In the genomic region with DNA sequence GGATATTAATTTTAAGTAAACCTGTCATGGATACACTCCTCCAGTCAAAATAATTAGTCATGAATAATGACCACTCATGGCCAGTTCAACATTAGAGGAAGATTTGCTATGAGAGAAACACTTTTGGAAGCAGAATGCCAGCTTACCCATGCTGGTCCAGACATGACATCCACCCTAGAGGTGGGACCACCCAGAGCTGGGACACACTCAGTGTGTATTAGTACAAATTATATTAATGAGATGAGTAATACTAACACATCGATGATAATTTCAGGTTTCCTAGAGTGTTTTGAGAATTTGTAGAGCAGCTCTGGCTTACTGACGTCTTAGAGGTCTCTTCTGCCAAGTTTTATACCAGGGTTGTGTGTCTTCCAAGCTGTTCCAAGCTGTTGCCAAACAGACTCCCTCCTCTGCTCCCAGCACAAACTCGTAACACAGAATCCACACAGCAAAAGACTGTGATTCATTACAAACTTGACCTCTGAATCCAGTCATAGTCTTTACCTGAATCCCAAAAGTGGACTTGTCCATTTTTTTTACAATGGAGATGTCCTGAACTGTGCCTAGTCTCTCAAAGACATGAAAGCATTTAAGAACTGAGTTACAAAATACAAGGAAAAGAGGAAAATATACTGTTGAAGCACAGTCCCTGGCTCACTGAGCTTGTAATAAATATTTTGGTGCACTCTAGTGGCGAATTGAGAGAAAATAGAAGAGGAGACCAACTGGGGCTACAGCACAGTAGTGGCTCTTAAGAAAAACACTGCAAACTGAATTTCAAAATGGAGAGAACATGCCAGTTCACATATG, we compare ENCODE assay signal across 10 mouse cellular contexts. TPM values are rescaled to one million over a fixed set of nuclear protein-coding genes. Genes with fewer than 3 reads are reported as not detected.
DNase-seq lines count a peak whose midpoint lies in the region; ATAC-seq and TF ChIP-seq lines count a peak whose summit lies in the region.
"Had no signal": no experiment of that assay in that cellular context is flagged by ENCODE, and none has a peak within 500 bp of the region (broad histone marks: within the 10 kb centered on the region; RNA-seq: fewer than 3 reads in every experiment).

No protein-coding gene starts in this region.

- no peak overlapping the region for H3K4me3 ChIP-seq in hindbrain, embryonic 11.5 days (ENCODE audit: low read depth, low read length)
- no peak overlapping the region for H3K4me3 ChIP-seq in hindbrain, embryonic 10.5 days
- no peak overlapping the region for H3K4me3 ChIP-seq in embryonic facial prominence, embryonic 12.5 days
- no peak overlapping the region for H3K4me3 ChIP-seq in limb, embryonic 14.5 days (replicated peaks; ENCODE audit: low read length)
- H3K4me3 ChIP-seq in kidney, adult 2 months (ENCODE audit: insufficient read depth, low read depth, low read length), result no peak overlapping the region

- H3K4me1 ChIP-seq in hindbrain, embryonic 11.5 days (replicated peaks; ENCODE audit: control insufficient read depth, insufficient read depth, low read length), result no peaks in the 10 kb centered on the region
- no peaks in the 10 kb centered on the region for H3K4me1 ChIP-seq in hindbrain, embryonic 10.5 days (replicated peaks)
- no peaks in the 10 kb centered on the region for H3K4me1 ChIP-seq in embryonic facial prominence, embryonic 12.5 days
- no peaks in the 10 kb centered on the region for H3K4me1 ChIP-seq in limb, embryonic 14.5 days (ENCODE audit: control insufficient read depth, insufficient read depth, low read length)
- H3K4me1 ChIP-seq in kidney, adult 2 months (ENCODE audit: control insufficient read depth, insufficient read depth, low read length), result no peaks in the 10 kb centered on the region

- WGBS in hindbrain, embryonic 11.5 days, result 66% methylated on average over 4 of the region's 4 CpGs
- 62% methylated on average over 4 of the region's 4 CpGs for WGBS in hindbrain, embryonic 10.5 days
- 56% methylated on average over 4 of the region's 4 CpGs for WGBS in embryonic facial prominence, embryonic 12.5 days
- WGBS in limb, embryonic 14.5 days, result 42% methylated on average over 4 of the region's 4 CpGs
- 53% methylated on average over 4 of the region's 4 CpGs for WGBS in kidney, adult 2 months

- DNase-seq in hindbrain, embryonic 11.5 days (ENCODE audit: low spot score), result no peak
- no peak for DNase-seq in hindbrain, embryonic 10.5 days (ENCODE audit: low spot score)
- peak; percentile 54 for DNase-seq in 416B (ENCODE audit: low read depth)
- DNase-seq in limb, embryonic 14.5 days (ENCODE audit: low spot score), result peak; percentile 75
- DNase-seq in urinary bladder, postnatal 36 days (ENCODE audit: low spot score in 2 of 2), result no peak
- DNase-seq in kidney, adult 2 months, result no peak
- DNase-seq in adrenal gland, postnatal 14 days, result no peak
- DNase-seq: adrenal gland, adult 8-10 months; heart, adult 18-20 months had no signal

- no peaks in the 10 kb centered on the region for H3K9me3 ChIP-seq in hindbrain, embryonic 11.5 days (ENCODE audit: control insufficient read depth, low read length)
- no peaks in the 10 kb centered on the region for H3K9me3 ChIP-seq in hindbrain, embryonic 10.5 days
- no peaks in the 10 kb centered on the region for H3K9me3 ChIP-seq in embryonic facial prominence, embryonic 12.5 days
- no peaks in the 10 kb centered on the region for H3K9me3 ChIP-seq in limb, embryonic 14.5 days (ENCODE audit: control insufficient read depth, low read length)

- peak; percentile 35; the same call in 1 of the 2 replicates for ATAC-seq in hindbrain, embryonic 11.5 days (ENCODE audit: low FRiP score)
- ATAC-seq in embryonic facial prominence, embryonic 12.5 days (ENCODE audit: insufficient number of reproducible peaks, insufficient read depth, low FRiP score, low TSS enrichment), result 0 out of 2 replicates have a peak, but pooled peaks have one; percentile 10
- peak; percentile 79 for ATAC-seq in limb, embryonic 14.5 days (ENCODE audit: low FRiP score, low read depth)

- H3K9ac ChIP-seq in hindbrain, embryonic 11.5 days (ENCODE audit: low read depth, low read length), result no peak overlapping the region
- no peak overlapping the region for H3K9ac ChIP-seq in embryonic facial prominence, embryonic 12.5 days
- no peak overlapping the region for H3K9ac ChIP-seq in limb, embryonic 14.5 days (ENCODE audit: low read depth, low read length, severe bottlenecking)

- TF ChIP-seq CTCF in kidney, adult 2 months (conservative IDR thresholded peaks at IDR 0.05; ENCODE audit: insufficient read depth, insufficient read length, low read depth, low read length), result no peak

- no peaks in the 10 kb centered on the region for H3K36me3 ChIP-seq in hindbrain, embryonic 11.5 days (ENCODE audit: control insufficient read depth, insufficient read depth, low read length)
- no peaks in the 10 kb centered on the region for H3K36me3 ChIP-seq in hindbrain, embryonic 10.5 days
- H3K36me3 ChIP-seq in embryonic facial prominence, embryonic 12.5 days, result no peaks in the 10 kb centered on the region
- H3K36me3 ChIP-seq in limb, embryonic 14.5 days (ENCODE audit: control insufficient read depth, insufficient read depth, low read length), result no peaks in the 10 kb centered on the region
- H3K36me3 ChIP-seq in kidney, adult 2 months (ENCODE audit: control insufficient read depth, insufficient read depth, low read length), result no peaks in the 10 kb centered on the region

- TF ChIP-seq POLR2A in limb, embryonic 14.5 days (IDR thresholded peaks at IDR 0.05; ENCODE audit: borderline replicate concordance, extremely low read depth, insufficient read depth, insufficient read length), result no peak
- TF ChIP-seq POLR2A in kidney, adult 2 months (IDR thresholded peaks at IDR 0.05; ENCODE audit: low read depth, low read length), result no peak

- H3K27me3 ChIP-seq in hindbrain, embryonic 11.5 days (ENCODE audit: control insufficient read depth, insufficient read depth, low read length), result no peaks in the 10 kb centered on the region
- no peaks in the 10 kb centered on the region for H3K27me3 ChIP-seq in hindbrain, embryonic 10.5 days (ENCODE audit: insufficient read depth, poor library complexity, severe bottlenecking)
- no peaks in the 10 kb centered on the region for H3K27me3 ChIP-seq in embryonic facial prominence, embryonic 12.5 days
- no peaks in the 10 kb centered on the region for H3K27me3 ChIP-seq in limb, embryonic 14.5 days (ENCODE audit: control insufficient read depth, insufficient read depth, low read length)
- H3K27me3 ChIP-seq in kidney, adult 2 months (replicated peaks; ENCODE audit: control insufficient read depth, insufficient read depth, low read length), result no peaks in the 10 kb centered on the region

- H3K27ac ChIP-seq in hindbrain, embryonic 11.5 days (ENCODE audit: low read depth, low read length), result no peak overlapping the region
- no peak overlapping the region for H3K27ac ChIP-seq in hindbrain, embryonic 10.5 days
- no peak overlapping the region for H3K27ac ChIP-seq in embryonic facial prominence, embryonic 12.5 days
- H3K27ac ChIP-seq in limb, embryonic 14.5 days (replicated peaks; ENCODE audit: low read depth, low read length), result 0 out of 2 replicates have a peak overlapping the region, but pooled peaks have one; percentile 38
- H3K27ac ChIP-seq in kidney, adult 2 months (ENCODE audit: insufficient read depth, low read depth, low read length), result no peak overlapping the region

- H3K4me2 ChIP-seq in hindbrain, embryonic 11.5 days (replicated peaks; ENCODE audit: low read depth, low read length), result no peak overlapping the region
- no peak overlapping the region for H3K4me2 ChIP-seq in embryonic facial prominence, embryonic 12.5 days (replicated peaks)
- H3K4me2 ChIP-seq in limb, embryonic 14.5 days (replicated peaks; ENCODE audit: low read depth, low read length, severe bottlenecking), result no peak overlapping the region

RNA-seq across cellular contexts. Expression of gene Gas2, which starts 46.1 kb away (rescaled TPM):
- polyA plus RNA-seq in hindbrain, embryonic 11.5 days (2014; fragmentation: Nextera tagmentation; extraction: Ambion mirVana), result 41.1 and 41.7 TPM in 2 replicates
- polyA plus RNA-seq in hindbrain, embryonic 10.5 days (2016; fragmentation: Nextera tagmentation; extraction: Ambion mirVana), result 20.8 and 33.2 TPM in 2 replicates
- 58.9 and 69.0 TPM in 2 replicates for polyA plus RNA-seq in embryonic facial prominence, embryonic 12.5 days (2016; fragmentation: Nextera tagmentation; extraction: Ambion mirVana)
- polyA plus RNA-seq in limb, embryonic 14.5 days (2012; rRNA removed), result 171 and 178 TPM in 2 replicates
- polyA plus RNA-seq in limb, embryonic 14.5 days (2014; fragmentation: Nextera tagmentation; extraction: Ambion mirVana), result 211 and 255 TPM in 2 replicates
- 102 and 120 TPM in 2 replicates for polyA plus RNA-seq in kidney, adult 2 months (2012; rRNA removed)
- 31.3 and 36.4 TPM in 2 replicates for total RNA-seq in adrenal gland, postnatal 14 days (2021)

RNA-seq across cellular contexts. Expression of gene Fancf, which starts 46.4 kb away (rescaled TPM):
- 12.1 and 14.2 TPM in 2 replicates for polyA plus RNA-seq in hindbrain, embryonic 11.5 days (2014; fragmentation: Nextera tagmentation; extraction: Ambion mirVana)
- 11.5 and 11.9 TPM in 2 replicates for polyA plus RNA-seq in hindbrain, embryonic 10.5 days (2016; fragmentation: Nextera tagmentation; extraction: Ambion mirVana)
- 17.2 TPM in 2 replicates for polyA plus RNA-seq in embryonic facial prominence, embryonic 12.5 days (2016; fragmentation: Nextera tagmentation; extraction: Ambion mirVana)
- polyA plus RNA-seq in limb, embryonic 14.5 days (2012; rRNA removed), result 16.6 and 21.1 TPM in 2 replicates
- polyA plus RNA-seq in limb, embryonic 14.5 days (2014; fragmentation: Nextera tagmentation; extraction: Ambion mirVana), result 19.4 and 20.4 TPM in 2 replicates
- 4.0 and 6.6 TPM in 2 replicates for polyA plus RNA-seq in kidney, adult 2 months (2012; rRNA removed)
- 8.6 and 9.2 TPM in 2 replicates for total RNA-seq in adrenal gland, postnatal 14 days (2021)

Comparison
In these comparisons a context has a peak if more than half of its experiments do, and no peak if none do; other contexts are left out.
1. ATAC-seq: peak in every context shown above with its lines; median percentile 79 in limb, embryonic 14.5 days; 35 in hindbrain, embryonic 11.5 days; 10 in embryonic facial prominence, embryonic 12.5 days.
2. DNase-seq: peak in 416B (single experiment) and limb, embryonic 14.5 days (single experiment); none in hindbrain, embryonic 11.5 days (single experiment), hindbrain, embryonic 10.5 days (single experiment), urinary bladder, postnatal 36 days (0 of 2), kidney, adult 2 months (single experiment) and adrenal gland, postnatal 14 days (single experiment).